In genomic region chr17:25595495-25595894, GRCm38 (mm10) we compare ENCODE assay signal across 11 mouse cellular contexts. TPM values are rescaled to one million over a fixed set of nuclear protein-coding genes. Genes with fewer than 3 reads are reported as not detected.
DNase-seq lines count a peak whose midpoint lies in the region; ATAC-seq lines count a peak whose summit lies in the region.
"Had no signal": no experiment of that assay in that cellular context is flagged by ENCODE, and none has a peak within 500 bp of the region (broad histone marks: within the 10 kb centered on the region; RNA-seq: fewer than 3 reads in every experiment).

No protein-coding gene starts in this region.

- no peaks in the 10 kb centered on the region for H3K4me1 ChIP-seq in intestine, embryonic 15.5 days (replicated peaks)
- no peaks in the 10 kb centered on the region for H3K4me1 ChIP-seq in intestine, embryonic 16.5 days (ENCODE audit: control insufficient read depth, insufficient read depth, low read length)
- H3K4me1 ChIP-seq in embryonic facial prominence, embryonic 13.5 days = peaks cover 36% of the 10 kb centered on the region
- H3K4me1 ChIP-seq: midbrain, embryonic 15.5 days had no signal

- no peaks in the 10 kb centered on the region for H3K27me3 ChIP-seq in intestine, embryonic 15.5 days (replicated peaks)
- no peaks in the 10 kb centered on the region for H3K27me3 ChIP-seq in intestine, embryonic 16.5 days (replicated peaks; ENCODE audit: control insufficient read depth, insufficient read depth, low read length)
- no peaks in the 10 kb centered on the region for H3K27me3 ChIP-seq in embryonic facial prominence, embryonic 13.5 days
- H3K27me3 ChIP-seq: embryonic facial prominence, embryonic 12.5 days; midbrain, embryonic 15.5 days had no signal

- no peak overlapping the region for H3K4me3 ChIP-seq in intestine, embryonic 15.5 days (replicated peaks)
- H3K4me3 ChIP-seq in intestine, embryonic 16.5 days (ENCODE audit: low read length) = no peak overlapping the region
- H3K4me3 ChIP-seq in embryonic facial prominence, embryonic 13.5 days = no peak overlapping the region
- H3K4me3 ChIP-seq: embryonic facial prominence, embryonic 12.5 days; midbrain, embryonic 15.5 days had no signal

- peak; percentile 25; the same call in 1 of the 2 replicates for ATAC-seq in intestine, embryonic 15.5 days
- no peak for ATAC-seq in intestine, embryonic 16.5 days
- no peak for ATAC-seq in embryonic facial prominence, embryonic 13.5 days (ENCODE audit: insufficient number of reproducible peaks, insufficient read depth, low FRiP score, low TSS enrichment, low read depth)
- ATAC-seq: forebrain, embryonic 16.5 days; midbrain, embryonic 15.5 days had no signal

- no peak overlapping the region for H3K9ac ChIP-seq in intestine, embryonic 15.5 days
- H3K9ac ChIP-seq in intestine, embryonic 16.5 days (ENCODE audit: low read depth, low read length) = no peak overlapping the region
- H3K9ac ChIP-seq in embryonic facial prominence, embryonic 13.5 days = no peak overlapping the region
- H3K9ac ChIP-seq: embryonic facial prominence, embryonic 12.5 days; midbrain, embryonic 15.5 days had no signal

- H3K4me2 ChIP-seq in intestine, embryonic 15.5 days (replicated peaks) = no peak overlapping the region
- H3K4me2 ChIP-seq in intestine, embryonic 16.5 days (ENCODE audit: low read depth, low read length) = no peak overlapping the region
- H3K4me2 ChIP-seq in embryonic facial prominence, embryonic 13.5 days = no peak overlapping the region
- H3K4me2 ChIP-seq: embryonic facial prominence, embryonic 12.5 days; midbrain, embryonic 15.5 days had no signal

- H3K36me3 ChIP-seq in intestine, embryonic 15.5 days = no peaks in the 10 kb centered on the region
- peaks cover 11% of the 10 kb centered on the region for H3K36me3 ChIP-seq in intestine, embryonic 16.5 days (ENCODE audit: control insufficient read depth, insufficient read depth, low read length)
- H3K36me3 ChIP-seq in embryonic facial prominence, embryonic 13.5 days = peaks cover 24% of the 10 kb centered on the region

- no peaks in the 10 kb centered on the region for H3K9me3 ChIP-seq in intestine, embryonic 15.5 days
- no peaks in the 10 kb centered on the region for H3K9me3 ChIP-seq in intestine, embryonic 16.5 days (ENCODE audit: control insufficient read depth, low read length)
- H3K9me3 ChIP-seq in embryonic facial prominence, embryonic 13.5 days = no peaks in the 10 kb centered on the region
- H3K9me3 ChIP-seq: embryonic facial prominence, embryonic 12.5 days; midbrain, embryonic 15.5 days had no signal

- WGBS in intestine, embryonic 15.5 days = 70% methylated on average over 5 of the region's 5 CpGs
- WGBS in intestine, embryonic 16.5 days = 62% methylated on average over 5 of the region's 5 CpGs
- WGBS in embryonic facial prominence, embryonic 13.5 days = 76% methylated on average over 5 of the region's 5 CpGs

- DNase-seq in retina, postnatal 1 day = peak; percentile 32
- no peak for DNase-seq in retina, embryonic 14.5 days (ENCODE audit: low spot score)
- no peak for DNase-seq in ovary, postnatal 10 days (ENCODE audit: low spot score)
- no peak for DNase-seq in spleen, postnatal 36 days (ENCODE audit: low spot score in 2 of 2)
- DNase-seq: cerebellum, adult 11 months had no signal

- no peak overlapping the region for H3K27ac ChIP-seq in intestine, embryonic 15.5 days
- H3K27ac ChIP-seq in intestine, embryonic 16.5 days (ENCODE audit: low read length) = no peak overlapping the region
- 0 out of 2 replicates have a peak overlapping the region, but pooled peaks have one; percentile 82 for H3K27ac ChIP-seq in embryonic facial prominence, embryonic 13.5 days
- H3K27ac ChIP-seq: embryonic facial prominence, embryonic 12.5 days; midbrain, embryonic 15.5 days had no signal

RNA-seq across cellular contexts. Expression of gene Lmf1, which starts 16.6 kb away (rescaled TPM):
- polyA plus RNA-seq in intestine, embryonic 15.5 days (2015; fragmentation: Nextera tagmentation; extraction: Ambion mirVana) = 33.0 and 35.9 TPM in 2 replicates
- polyA plus RNA-seq in intestine, embryonic 16.5 days (2015; fragmentation: Nextera tagmentation; extraction: Ambion mirVana) = 39.1 and 40.6 TPM in 2 replicates
- polyA plus RNA-seq in embryonic facial prominence, embryonic 13.5 days (2015; fragmentation: Nextera tagmentation; extraction: Ambion mirVana) = 28.7 and 33.8 TPM in 2 replicates

RNA-seq across cellular contexts. Expression of gene Sox8, which starts 25.0 kb away (rescaled TPM):
- polyA plus RNA-seq in intestine, embryonic 15.5 days (2015; fragmentation: Nextera tagmentation; extraction: Ambion mirVana) = 5.8 and 6.1 TPM in 2 replicates
- polyA plus RNA-seq in intestine, embryonic 16.5 days (2015; fragmentation: Nextera tagmentation; extraction: Ambion mirVana) = 3.6 and 4.3 TPM in 2 replicates
- 9.1 and 11.1 TPM in 2 replicates for polyA plus RNA-seq in embryonic facial prominence, embryonic 13.5 days (2015; fragmentation: Nextera tagmentation; extraction: Ambion mirVana)
